20 mouse cellular contexts compared by ENCODE assay signal in the genomic region with DNA sequence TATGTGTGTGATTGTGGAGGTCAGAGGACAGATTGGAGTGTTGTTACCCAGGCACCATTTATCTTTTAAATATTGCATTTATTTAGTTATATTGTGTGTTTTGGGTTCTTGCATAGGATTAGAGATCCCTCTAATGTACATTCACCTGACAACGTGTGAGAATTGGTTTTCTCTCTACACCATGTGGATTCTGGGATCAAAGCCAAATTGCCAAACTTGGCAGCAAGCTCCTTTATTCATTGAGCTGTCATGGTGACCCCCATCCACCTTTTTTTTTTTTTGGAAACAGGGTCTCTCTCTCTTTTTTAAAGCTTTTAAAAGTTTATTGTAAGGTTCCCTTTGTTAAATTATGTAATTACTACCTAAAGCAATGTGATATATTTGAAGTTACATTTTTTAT. TPM values are rescaled to one million over a fixed set of nuclear protein-coding genes. Genes with fewer than 3 reads are reported as not detected.
"Had no signal": no experiment of that assay in that cellular context is flagged by ENCODE, and none has a peak within 500 bp of the region (broad histone marks: within the 10 kb centered on the region; RNA-seq: fewer than 3 reads in every experiment).

No protein-coding gene starts in this region.

- H3K27ac ChIP-seq: kidney, postnatal 0 days; limb, embryonic 15.5 days; liver, embryonic 14.5 days; midbrain, embryonic 10.5 days; neural tube, embryonic 15.5 days had no signal

- H3K36me3 ChIP-seq: limb, embryonic 15.5 days; midbrain, embryonic 10.5 days; neural tube, embryonic 15.5 days had no signal

- H3K4me3 ChIP-seq: limb, embryonic 15.5 days; midbrain, embryonic 10.5 days; myocyte; neural tube, embryonic 15.5 days had no signal

- H3K27me3 ChIP-seq: limb, embryonic 15.5 days; neural tube, embryonic 15.5 days had no signal

- DNase-seq: kidney, adult 9 months; kidney, postnatal 36 days; layer of hippocampus, adult 9-11 months; layer of hippocampus, postnatal 36 days; lung, adult 18-20 months; lung, postnatal 4 days; right cerebral cortex, adult 18-20 months; right cerebral cortex, postnatal 25 days; thymus, postnatal 4 days had no signal

- H3K9ac ChIP-seq: limb, embryonic 15.5 days; liver, embryonic 14.5 days; neural tube, embryonic 15.5 days had no signal

- ATAC-seq: lung, postnatal 0 days had no signal

- H3K4me1 ChIP-seq: limb, embryonic 15.5 days; midbrain, embryonic 10.5 days; neural tube, embryonic 15.5 days had no signal

- H3K4me2 ChIP-seq: limb, embryonic 15.5 days; neural tube, embryonic 15.5 days had no signal

- H3K9me3 ChIP-seq: limb, embryonic 15.5 days; neural tube, embryonic 15.5 days had no signal

RNA-seq across cellular contexts. Expression of a gene that starts 0.6 kb away (rescaled TPM):
- total RNA-seq: layer of hippocampus, adult 18-20 months; layer of hippocampus, postnatal 36 days; left cerebral cortex, postnatal 36 days had no signal
- polyA plus RNA-seq: limb, embryonic 15.5 days; myocyte; neural tube, embryonic 11.5 days; neural tube, embryonic 15.5 days; small intestine, adult 2 months had no signal

RNA-seq across cellular contexts. Expression of a gene that starts 27.1 kb away (rescaled TPM):
- total RNA-seq: layer of hippocampus, adult 18-20 months; layer of hippocampus, postnatal 36 days; left cerebral cortex, postnatal 36 days had no signal

RNA-seq across cellular contexts. Expression of a gene that starts 27.7 kb away (rescaled TPM):
- total RNA-seq: layer of hippocampus, postnatal 36 days had no signal
- polyA plus RNA-seq: midbrain, embryonic 10.5 days; myocyte; neural tube, embryonic 11.5 days; neural tube, embryonic 15.5 days had no signal

RNA-seq across cellular contexts. Expression of a gene that starts 48.9 kb away (rescaled TPM):
- polyA plus RNA-seq: small intestine, adult 2 months had no signal
